Mouse (Mus musculus) adrenal gland (tissue): Measurements from ENCODE around the gene Kat7.

Experiments
- intact Hi-C: fragments of 180-260 bp; cut with DNase I; formaldehyde crosslinking; loops from one replicate; pipeline ENCODE4 v1.15.1; 2025
- long read RNA-seq, 2 experiments: library from polyadenylated mRNA; unstranded; transcript quantifications; one replicate each; pipeline ENCODE4 v2.0.0; 2020; ENCODE audit warnings: borderline replicate concordance in 1 of 2; ENCODE audit not compliant: insufficient replicate concordance in 1 of 2

Kat7 gene
- long read RNA-seq, experiment 1, transcript Kat7-205 (15 exons, 3,560 nt): major isoform, 7 of 17 reads
- long read RNA-seq, experiment 1, partial matches to known transcripts: 1 of 17 reads
- long read RNA-seq, experiment 1, other reads (novel, unspliced or antisense): 6 of 17 reads
- long read RNA-seq, experiment 2, transcript Kat7-205 (15 exons, 3,560 nt): major isoform, 12 of 23 reads
- long read RNA-seq, experiment 2, partial matches to known transcripts: 2 of 23 reads
- long read RNA-seq, experiment 2, other reads (novel, unspliced or antisense): 6 of 23 reads

GRCm38 (mm10) chr11:95310007-95310647 lies at the start of gene Kat7:
Gene Kat7, minus strand, starts transcription at chr11:95310246.
- intact Hi-C loops: no loop called here

DNA sequence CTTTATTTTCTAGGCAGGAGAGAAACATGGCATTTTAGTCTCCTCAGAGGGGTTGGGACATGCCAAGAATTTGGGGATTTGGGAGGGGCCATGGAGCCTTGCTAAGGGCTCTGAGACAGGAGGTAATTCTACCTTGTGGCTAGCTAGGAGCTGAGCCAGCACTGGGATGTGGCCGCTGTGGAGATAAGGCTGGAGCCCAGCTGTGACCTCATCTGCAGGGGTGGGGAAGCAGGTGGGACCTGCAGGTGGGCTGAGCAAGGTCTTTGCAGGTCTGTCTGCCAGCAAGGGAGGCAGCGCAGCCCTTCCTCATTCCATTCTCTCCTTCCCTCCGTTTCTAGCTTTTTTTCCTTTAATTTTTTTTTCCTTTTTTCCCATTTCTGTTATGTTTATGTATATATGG lies 48.2 kb upstream of the Kat7 start:
- intact Hi-C loops: no loop called here

DNA sequence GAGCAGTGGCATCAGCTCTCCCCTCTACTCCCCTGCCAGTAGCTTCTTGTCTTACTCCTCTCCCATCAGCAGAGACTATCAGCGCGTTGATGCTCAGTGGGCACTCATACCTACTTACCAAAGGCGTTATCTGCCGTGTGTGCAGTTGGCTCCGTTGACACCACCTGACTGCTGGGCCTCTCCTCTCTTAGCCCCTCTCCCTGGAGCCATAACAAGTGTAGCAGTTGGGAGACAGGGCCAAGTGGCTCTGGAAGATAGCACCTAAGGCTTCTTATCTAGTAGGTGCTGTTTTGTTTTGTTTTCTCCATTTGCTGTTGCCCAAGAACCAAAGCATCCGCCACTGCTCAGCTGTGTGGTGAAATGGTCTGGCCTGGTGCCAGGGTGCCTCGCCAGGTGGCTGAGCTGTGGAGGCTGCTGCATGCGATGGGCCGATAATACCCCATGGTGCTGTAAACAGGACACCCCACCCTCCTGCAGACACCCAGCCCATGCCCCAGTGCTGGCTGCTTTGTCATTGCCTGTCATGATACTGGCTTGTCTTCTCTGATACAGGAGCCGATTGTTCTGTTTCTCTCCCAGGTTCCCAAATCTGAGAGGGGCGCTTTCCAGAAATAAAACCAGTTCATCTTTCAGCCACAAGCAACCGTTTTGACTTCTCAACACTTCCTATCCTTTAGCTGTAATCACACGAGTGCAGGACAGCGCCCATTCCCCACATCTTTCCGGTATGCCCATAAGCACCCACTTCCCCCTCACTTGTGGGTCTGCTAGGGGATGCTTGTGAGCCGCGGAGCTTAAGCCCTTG lies 46.6 kb upstream of the Kat7 start:
- intact Hi-C loops: no loop called here

- intact Hi-C loops: no loop called here
Measured at GRCm38 (mm10) chr11:95356039-95356438, 46.0 kb upstream of the Kat7 start.

- intact Hi-C loops: no loop called here
Measured at GRCm38 (mm10) chr11:95355661-95356011, 45.6 kb upstream of the Kat7 start.

DNA sequence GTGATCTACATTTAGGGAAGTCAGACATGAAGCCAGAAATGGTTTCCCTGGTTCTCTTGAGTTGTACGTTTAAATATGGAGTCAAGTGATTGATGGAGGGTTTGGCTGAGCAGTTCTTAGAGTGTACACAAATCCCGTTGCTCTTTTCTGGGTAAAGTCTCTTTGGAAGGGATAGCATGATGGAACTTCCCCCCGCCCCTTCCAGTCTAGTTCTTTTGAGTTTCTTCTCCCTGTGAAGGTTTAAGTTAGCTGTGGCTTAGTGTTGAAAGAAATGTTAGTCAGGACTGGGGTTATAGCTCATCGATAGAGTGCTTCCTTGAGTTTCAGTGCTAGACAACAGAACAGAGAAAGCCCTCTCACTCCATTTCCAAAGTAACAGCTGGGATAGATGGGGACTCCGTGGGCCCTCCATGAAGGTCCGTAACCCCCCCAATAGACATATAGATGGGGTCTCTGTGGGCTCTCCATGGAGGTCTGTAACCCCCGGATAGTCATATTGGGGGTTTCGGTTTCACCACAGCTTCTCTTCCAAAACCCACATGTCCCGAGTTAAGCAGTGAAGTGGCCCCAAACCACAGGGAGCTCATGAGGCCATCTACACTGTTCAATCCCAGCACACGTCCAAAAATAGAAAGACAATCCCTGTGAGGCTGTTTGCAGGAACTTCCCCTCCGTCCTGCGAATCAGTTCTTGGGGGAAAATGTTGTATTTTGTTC lies 45.1 kb upstream of the Kat7 start:
- intact Hi-C loops: no loop called here

DNA sequence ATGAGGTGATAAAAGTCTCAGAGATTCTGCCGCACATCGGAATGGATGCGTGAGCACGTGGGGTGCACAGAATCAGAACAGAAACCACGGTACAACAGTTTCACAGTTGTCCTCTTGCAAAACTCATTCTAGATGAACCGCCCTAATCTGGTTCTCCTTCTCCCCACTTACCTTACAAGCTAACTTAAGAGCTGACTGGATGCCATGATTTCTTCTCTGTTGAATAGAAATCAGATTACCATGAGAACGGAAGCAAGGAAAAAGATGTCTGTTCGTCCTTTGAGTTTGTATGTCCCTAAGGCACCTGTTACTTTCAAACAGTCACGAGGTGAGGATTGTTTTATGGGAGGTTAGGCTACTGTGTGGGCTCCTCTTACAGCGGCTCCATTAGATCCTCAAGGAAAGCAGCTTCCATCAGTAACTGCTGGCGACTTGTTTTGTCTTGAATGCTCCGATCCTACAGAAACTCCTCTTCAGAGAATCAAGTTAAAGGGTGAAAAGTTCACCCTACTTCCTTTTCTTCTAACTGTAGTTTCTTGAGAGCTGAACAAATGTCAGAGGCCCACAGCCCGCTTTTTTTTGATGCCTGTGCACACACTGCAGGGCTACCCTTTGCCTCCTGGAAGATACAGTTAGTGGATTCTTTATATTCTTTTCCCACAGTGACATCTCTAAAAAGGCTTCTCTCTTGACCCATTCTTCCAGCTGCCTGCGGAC lies 44.3 kb upstream of the Kat7 start:
- intact Hi-C loops: no loop called here

GRCm38 (mm10) chr11:95353226-95353625 lies 43.2 kb upstream of the Kat7 start:
- intact Hi-C loops: no loop called here

DNA sequence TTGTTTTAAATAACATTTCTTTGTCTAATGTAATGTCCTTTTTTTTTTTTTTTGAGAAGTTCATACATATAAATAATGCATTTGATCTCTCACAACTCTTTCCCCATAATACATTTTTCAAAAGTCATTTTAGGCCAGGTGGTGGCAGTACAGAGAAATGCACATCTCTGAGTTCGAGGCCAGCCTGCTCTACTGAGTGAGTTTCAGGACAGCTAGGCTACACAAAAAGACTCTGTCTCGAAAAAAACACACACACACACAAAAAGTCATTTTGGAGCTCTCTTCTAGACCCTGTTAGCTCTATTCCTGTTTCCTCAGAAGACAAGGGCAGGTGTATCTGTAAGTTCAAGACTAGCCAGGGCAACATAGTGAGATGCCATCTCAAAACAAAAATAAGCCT lies 42.6 kb upstream of the Kat7 start:
- intact Hi-C loops: no loop called here

DNA sequence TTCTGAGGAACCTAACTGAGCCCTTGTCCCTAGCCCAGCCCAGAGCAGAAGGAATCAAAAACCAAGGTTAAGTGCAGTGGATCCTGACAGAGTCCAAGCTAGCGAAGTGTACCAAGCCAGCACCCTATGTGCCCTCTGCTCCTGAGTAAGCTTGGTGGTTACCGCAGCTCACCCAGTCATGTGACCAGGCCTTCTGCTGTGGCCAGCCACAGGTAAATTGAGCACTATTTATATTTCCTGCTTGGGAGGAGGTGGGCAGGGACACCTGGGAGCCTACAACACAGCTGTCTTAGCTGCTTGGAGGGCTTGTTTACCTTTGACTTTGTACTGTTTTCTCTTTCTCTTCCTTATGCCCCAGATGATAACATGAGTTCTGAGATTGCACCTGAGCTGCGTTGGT lies 40.9 kb upstream of the Kat7 start:
- intact Hi-C loops: no loop called here

DNA sequence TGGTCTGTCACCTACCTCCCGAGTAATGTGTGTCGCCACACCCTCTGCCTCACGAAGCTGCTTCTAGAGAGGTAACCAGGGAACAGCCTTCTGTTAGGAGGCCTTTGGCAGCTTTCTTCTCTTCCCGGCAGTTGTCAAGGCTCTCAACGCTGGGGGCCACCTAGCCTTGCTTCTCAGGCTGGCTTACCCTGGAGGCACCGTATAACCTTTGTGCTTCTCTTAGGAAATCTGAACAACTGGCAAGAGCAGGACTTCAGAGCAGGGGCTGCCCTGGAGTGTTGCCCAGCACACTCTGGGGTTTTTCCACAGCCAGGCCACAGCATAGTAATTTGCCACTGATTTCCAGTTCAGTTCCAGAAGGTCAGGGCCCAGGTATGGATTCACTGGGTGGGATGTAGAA lies 40.2 kb upstream of the Kat7 start:
- intact Hi-C loops: no loop called here

- intact Hi-C loops: no loop called here
Measured at GRCm38 (mm10) chr11:95344181-95344580, 34.1 kb upstream of the Kat7 start.

- intact Hi-C loops: no loop called here
Measured at GRCm38 (mm10) chr11:95343180-95343579, 33.1 kb upstream of the Kat7 start.

DNA sequence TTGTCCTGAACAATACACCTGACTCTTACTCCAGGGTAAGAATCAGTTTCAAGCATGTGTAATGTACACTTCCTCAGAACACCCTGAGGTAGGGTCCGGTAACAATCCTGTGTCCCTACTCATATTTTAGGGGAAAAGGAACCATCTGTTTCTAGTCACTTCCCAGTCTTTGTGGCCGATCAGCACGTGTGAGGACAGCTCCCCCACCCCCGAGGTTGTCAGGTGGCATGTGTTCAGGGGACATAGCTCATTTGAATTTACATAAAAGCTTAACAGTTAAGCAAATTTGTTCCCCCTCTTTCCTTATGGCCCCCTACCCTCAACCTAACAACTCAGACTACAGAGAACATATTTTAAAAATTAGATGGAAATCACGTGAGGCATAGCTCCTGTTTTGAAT lies 30.6 kb upstream of the Kat7 start:
- intact Hi-C loops: no loop called here

GRCm38 (mm10) chr11:95340259-95340658 lies 30.2 kb upstream of the Kat7 start:
- intact Hi-C loops: no loop called here

DNA sequence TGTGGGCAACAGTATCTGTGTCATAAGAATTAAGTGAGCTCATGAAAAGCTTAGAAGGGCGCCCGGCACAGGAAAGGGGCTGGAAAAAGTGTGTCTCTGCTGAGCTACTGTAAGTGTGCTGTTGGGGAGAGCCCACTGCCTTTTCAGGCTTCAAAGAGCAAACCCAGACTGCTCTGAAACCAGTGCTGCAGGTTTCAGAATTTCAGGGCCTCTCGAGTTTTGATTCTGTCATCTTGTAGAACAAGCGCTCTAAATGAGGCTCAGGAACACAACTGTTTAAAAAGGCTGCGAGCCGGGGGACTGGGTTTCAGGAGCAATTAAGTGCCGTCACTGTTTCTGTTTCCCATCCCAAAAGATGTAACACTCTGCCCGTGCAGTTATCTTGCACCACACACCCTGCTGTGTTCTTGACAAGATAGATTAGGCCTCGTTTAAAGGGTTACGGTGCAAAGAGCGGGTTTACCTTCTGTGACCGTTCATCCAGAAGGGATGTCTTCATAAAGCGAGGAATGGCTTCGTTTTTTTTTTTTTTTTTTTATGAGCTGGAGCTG lies 29.5 kb upstream of the Kat7 start:
- intact Hi-C loops: no loop called here

- intact Hi-C loops: no loop called here
Measured at GRCm38 (mm10) chr11:95337846-95338342, 27.8 kb upstream of the Kat7 start.

DNA sequence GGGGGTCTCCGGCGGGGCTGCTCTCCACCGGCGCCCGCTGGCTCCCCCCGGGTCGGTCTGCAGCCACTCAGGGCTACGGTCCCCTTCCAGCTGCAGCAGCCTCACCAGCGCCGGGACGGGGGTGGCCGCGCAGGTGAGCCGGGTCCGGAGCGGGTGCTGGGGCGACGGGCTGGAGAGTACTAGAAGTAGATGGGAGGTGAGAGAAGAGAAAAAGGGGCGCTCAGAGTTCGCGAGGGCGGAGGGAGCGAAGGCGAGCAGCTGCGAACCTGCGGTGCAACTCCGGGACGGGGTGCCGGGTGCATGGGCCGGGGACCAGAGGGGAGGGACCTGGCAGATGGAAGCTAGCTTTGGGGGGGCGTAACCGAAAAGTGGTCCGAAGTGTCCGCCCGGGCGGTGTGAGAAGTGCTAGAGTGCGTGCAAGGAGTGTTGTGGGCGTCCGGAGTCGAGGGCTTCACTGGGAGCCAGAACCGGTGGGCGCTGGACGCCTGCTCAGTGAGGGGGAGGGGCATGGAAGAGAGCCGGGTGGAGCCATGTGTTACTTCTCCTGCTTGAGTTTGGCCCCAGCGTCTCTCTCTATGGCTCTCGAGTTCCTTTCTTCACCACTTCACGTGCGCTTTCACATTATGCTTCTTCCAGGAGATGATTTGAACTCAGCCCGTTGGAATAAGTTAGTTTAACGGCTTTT lies 27.2 kb upstream of the Kat7 start:
- intact Hi-C loops: no loop called here

GRCm38 (mm10) chr11:95336568-95337128 lies 26.6 kb upstream of the Kat7 start, which contains the start of gene Fam117a:
Gene Fam117a, plus strand, starts transcription at chr11:95337018.
- intact Hi-C loops: no loop called here
